Mouse (Mus musculus) hindbrain, embryonic 11.5 days (tissue): ENCODE measurements at regions not wholly inside any gene's neighbourhood (a gene's known extent, or its start where the extent isn't known, plus 50 kb on each side); places are given as distances from the start of the nearest gene placed in this dataset.

Experiments
- ATAC-seq: fragments of 200-750 bp; cut with Nextera tagmentation; 2 replicates; pipeline ENCODE4 v1.8.0; 2017; ENCODE audit warnings: mild to moderate bottlenecking, moderate TSS enrichment, moderate library complexity; ENCODE audit not compliant: low FRiP score
- DNase-seq: peaks from one replicate; pipeline ENCODE4 v3.0.0-alpha.2; 2015; ENCODE audit warnings: low spot score
- H3K27ac ChIP-seq: fragments of 300-500 bp; sonication (generic); 2 replicates; pipeline ENCODE4 v1.5.1; 2014; ENCODE audit warnings: mild to moderate bottlenecking, low read depth, low read length
- H3K27me3 ChIP-seq: fragments of 300-500 bp; sonication (generic); 2 replicates; pipeline ENCODE4 v1.6.1; 2014; ENCODE audit warnings: mild to moderate bottlenecking, low read length, moderate library complexity, mixed read lengths; ENCODE audit not compliant: control insufficient read depth, insufficient read depth
- H3K36me3 ChIP-seq: fragments of 300-500 bp; sonication (generic); 2 replicates; pipeline ENCODE4 v1.6.1; 2014; ENCODE audit warnings: mild to moderate bottlenecking, low read length, moderate library complexity, mixed read lengths; ENCODE audit not compliant: control insufficient read depth, insufficient read depth
- H3K4me1 ChIP-seq: fragments of 300-500 bp; sonication (generic); replicated peaks from 2 replicates; pipeline ENCODE4 v1.6.1; 2014; ENCODE audit warnings: low read length, mixed read lengths; ENCODE audit not compliant: control insufficient read depth, insufficient read depth
- H3K4me2 ChIP-seq: fragments of 300-500 bp; sonication (generic); replicated peaks from 2 replicates; pipeline ENCODE4 v1.6.1; 2014; ENCODE audit warnings: mild to moderate bottlenecking, low read depth, low read length
- H3K4me3 ChIP-seq: fragments of 300-500 bp; sonication (generic); 2 replicates; pipeline ENCODE4 v1.5.1; 2014; ENCODE audit warnings: low read depth, low read length
- H3K9ac ChIP-seq: fragments of 300-500 bp; sonication (generic); 2 replicates; pipeline ENCODE4 v1.6.1; 2014; ENCODE audit warnings: low read depth, low read length
- H3K9me3 ChIP-seq: fragments of 300-500 bp; sonication (generic); 2 replicates; pipeline ENCODE4 v1.6.1; 2016; ENCODE audit warnings: low read length; ENCODE audit not compliant: control insufficient read depth
- WGBS: fragments of 180-500 bp; shearing (Covaris S2); extraction: QIAGEN DNeasy Blood & Tissue Kit; methylation state at CpG from one replicate; pipeline ENCODE4 v1.1.7; 2014; 5-methylcytosine and 5-hydroxymethylcytosine counted together

DNA sequence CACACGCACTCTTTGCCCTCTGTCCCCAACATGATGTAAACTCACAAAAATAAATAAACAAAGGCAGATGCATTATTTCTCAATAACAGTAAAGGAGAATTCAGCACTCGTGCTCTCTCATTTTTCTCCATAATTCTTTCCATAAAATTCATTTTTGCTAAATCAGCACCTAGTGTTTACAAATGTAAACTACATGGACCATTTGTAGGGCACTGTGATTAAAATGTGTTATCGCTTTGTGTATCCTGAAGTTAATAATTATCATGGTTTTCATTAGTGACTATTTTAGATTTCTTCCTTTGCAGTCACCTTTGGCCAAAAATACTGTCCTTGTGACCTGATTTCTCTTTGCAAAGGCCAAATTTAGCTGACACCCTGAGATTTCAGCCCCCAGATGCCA lies 61.0 kb upstream of the Ppm1b start:
- H3K27ac ChIP-seq, result no peak overlapping the region
- DNase-seq, result no peak
- no peak overlapping the region for H3K4me2 ChIP-seq
- H3K27me3 ChIP-seq, result no peaks in the 10 kb centered on the region
- ATAC-seq, result no peak
- no peaks in the 10 kb centered on the region for H3K4me1 ChIP-seq
- WGBS, result 81% methylated on average over 3 of the region's 3 CpGs
- no peaks in the 10 kb centered on the region for H3K9me3 ChIP-seq
- H3K9ac ChIP-seq, result no peak overlapping the region
- no peaks in the 10 kb centered on the region for H3K36me3 ChIP-seq
- no peak overlapping the region for H3K4me3 ChIP-seq

DNA sequence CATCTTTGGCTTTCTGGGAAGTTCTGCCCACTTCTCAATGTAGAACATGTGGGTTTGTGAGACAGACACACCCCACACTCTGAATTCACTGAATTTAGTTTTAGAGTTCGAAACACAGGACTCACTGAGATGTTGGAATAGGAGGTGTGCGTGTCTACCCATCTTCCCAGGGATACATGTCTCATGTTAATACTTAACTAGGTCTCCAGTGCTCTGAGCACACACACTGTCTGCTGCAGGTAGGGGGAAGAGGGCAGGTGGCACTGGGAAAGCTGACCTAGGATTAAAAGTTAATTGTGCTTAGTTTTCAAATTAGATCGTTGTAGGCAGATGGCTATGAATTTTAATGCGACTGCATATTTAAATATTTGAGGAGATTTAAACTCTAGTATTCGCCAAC lies 60.0 kb upstream of the Ppm1b start:
- H3K27ac ChIP-seq, result no peak overlapping the region
- no peaks in the 10 kb centered on the region for H3K36me3 ChIP-seq
- no peaks in the 10 kb centered on the region for H3K27me3 ChIP-seq
- no peak overlapping the region for H3K4me3 ChIP-seq
- no peak overlapping the region for H3K9ac ChIP-seq
- ATAC-seq (no peak), DNase-seq (no peak)
- H3K4me1 ChIP-seq, result no peaks in the 10 kb centered on the region
- H3K4me2 ChIP-seq, result no peak overlapping the region
- 87% methylated on average over 5 of the region's 5 CpGs for WGBS
- H3K9me3 ChIP-seq, result no peaks in the 10 kb centered on the region

DNA sequence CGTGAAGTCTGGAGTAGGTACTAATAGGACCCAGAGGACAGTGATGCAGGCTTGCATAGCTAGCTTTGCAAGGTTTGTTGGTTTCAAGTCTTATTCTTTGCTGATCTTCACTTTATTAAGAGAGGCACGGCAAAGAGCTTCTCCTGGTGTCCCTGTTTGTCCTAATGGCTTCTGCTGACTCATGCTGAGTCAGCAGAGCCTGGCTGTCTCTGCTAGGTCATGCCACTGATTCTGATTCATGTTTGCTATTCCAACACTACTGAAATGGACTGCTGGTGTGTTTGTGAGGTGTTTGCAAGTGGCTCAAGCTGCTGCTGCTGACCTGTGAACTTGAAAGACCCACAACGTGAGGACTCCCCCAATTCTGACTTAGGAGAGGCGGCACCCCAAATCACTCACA lies 58.1 kb upstream of the Ppm1b start:
- 94% methylated on average over 4 of the region's 4 CpGs for WGBS
- no peak overlapping the region for H3K9ac ChIP-seq

DNA sequence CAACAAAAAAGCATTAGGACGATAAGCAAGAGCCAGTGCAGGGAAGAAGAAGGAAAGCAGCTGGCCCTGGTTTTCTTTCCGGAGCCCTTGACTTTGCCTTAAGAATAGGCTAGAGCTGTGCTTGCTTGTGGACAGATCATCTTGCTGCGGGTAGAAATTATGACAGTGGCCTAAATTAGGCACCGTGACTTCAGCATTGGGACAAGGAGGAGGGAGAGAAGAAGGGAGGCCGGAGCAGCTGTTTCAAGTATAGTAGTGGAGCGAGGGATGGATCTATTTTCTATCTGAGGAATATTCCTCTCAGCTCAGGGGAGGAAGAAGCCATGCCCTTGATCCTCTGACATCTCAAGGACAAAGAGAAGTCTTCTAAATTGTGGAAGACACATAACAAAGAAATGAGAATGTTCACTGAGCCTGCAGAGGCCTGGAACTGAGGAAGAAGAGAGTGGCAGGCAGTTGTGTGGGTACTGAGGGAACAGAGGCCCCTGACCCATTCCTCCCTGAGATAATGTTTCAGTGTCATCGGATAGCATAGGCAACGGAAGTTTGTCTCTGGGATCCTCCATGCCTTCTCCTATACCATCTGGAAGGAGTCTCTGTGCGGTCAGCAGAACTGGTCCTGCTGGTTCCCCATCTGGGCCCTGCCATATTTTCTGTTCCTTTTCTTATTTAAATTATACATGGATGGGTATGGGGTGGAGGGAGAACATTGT lies 52.8 kb upstream of the Ppm1b start:
- DNase-seq, result no peak
- WGBS, result 79% methylated on average over 9 of the region's 9 CpGs

More for the DNA sequence above, 58.1 kb upstream of the Ppm1b start:
- Histone ChIP-seq H3K9me3 (no peaks in the 10 kb centered on the region), H3K27me3 (no peaks in the 10 kb centered on the region), H3K36me3 (no peaks in the 10 kb centered on the region), H3K4me2 (no peak overlapping the region), H3K4me3 (no peak overlapping the region), H3K27ac (no peak overlapping the region), H3K4me1 (no peaks in the 10 kb centered on the region)
- ATAC-seq (no peak), DNase-seq (no peak)

More for the DNA sequence above, 52.8 kb upstream of the Ppm1b start:
- Histone ChIP-seq H3K4me2 (no peak overlapping the region), H3K4me1 (no peaks in the 10 kb centered on the region), H3K9ac (no peak overlapping the region), H3K36me3 (no peaks in the 10 kb centered on the region), H3K27ac (no peak overlapping the region), H3K9me3 (no peaks in the 10 kb centered on the region), H3K4me3 (no peak overlapping the region), H3K27me3 (no peaks in the 10 kb centered on the region)
- no peak for ATAC-seq
